Mouse (Mus musculus) forebrain, embryonic 15.5 days (tissue): ENCODE data around the gene Myo1a. TPM values are rescaled to one million over a fixed set of nuclear protein-coding genes. Genes with fewer than 3 reads are reported as not detected.

Source experiments
- ATAC-seq: fragments of 200-750 bp; cut with Nextera tagmentation; replicated peaks from 2 replicates; pipeline ENCODE4 v1.8.0; 2017; ENCODE audit warnings: mild to moderate bottlenecking, moderate TSS enrichment, moderate library complexity
- H3K27ac ChIP-seq: fragments of 300-500 bp; sonication (generic); replicated peaks from 2 replicates; pipeline ENCODE4 v1.5.1; 2015; ENCODE audit warnings: mild to moderate bottlenecking, inconsistent platforms
- H3K27me3 ChIP-seq: fragments of 300-500 bp; sonication (generic); 2 replicates; pipeline ENCODE4 v1.6.1; 2015; ENCODE audit warnings: inconsistent platforms
- H3K36me3 ChIP-seq: fragments of 300-500 bp; sonication (generic); 2 replicates; pipeline ENCODE4 v1.6.1; 2015; ENCODE audit warnings: mild to moderate bottlenecking, inconsistent platforms
- H3K4me1 ChIP-seq: fragments of 300-500 bp; sonication (generic); 2 replicates; pipeline ENCODE4 v1.6.1; 2015; ENCODE audit warnings: inconsistent platforms
- H3K4me2 ChIP-seq: fragments of 300-500 bp; sonication (generic); replicated peaks from 2 replicates; pipeline ENCODE4 v1.6.1; 2015; ENCODE audit warnings: mild to moderate bottlenecking, inconsistent platforms
- H3K4me3 ChIP-seq: fragments of 300-500 bp; sonication (generic); 2 replicates; pipeline ENCODE4 v1.5.1; 2015; ENCODE audit warnings: mild to moderate bottlenecking, inconsistent platforms
- H3K9ac ChIP-seq: fragments of 300-500 bp; sonication (generic); replicated peaks from 2 replicates; pipeline ENCODE4 v1.6.1; 2015; ENCODE audit warnings: mild to moderate bottlenecking, inconsistent platforms
- H3K9me3 ChIP-seq: fragments of 300-500 bp; sonication (generic); 2 replicates; pipeline ENCODE4 v1.6.1; 2016; ENCODE audit warnings: inconsistent platforms
- WGBS: fragments of 180-500 bp; shearing (Covaris S2); methylation state at CpG from one replicate; pipeline ENCODE4 v1.1.7; 2015; ENCODE audit warnings: mixed read lengths; 5-methylcytosine and 5-hydroxymethylcytosine counted together
- polyA plus RNA-seq: library from polyadenylated mRNA; unstranded; fragments of >200 nt; fragmentation: Nextera tagmentation; extraction: Ambion mirVana; gene quantifications from 2 replicates; pipeline ENCODE4 v1.2.1, GENCODE M21; 2015

Myo1a gene
- polyA plus RNA-seq, 1 experiment from 2014 or later: 1.1 TPM

DNA sequence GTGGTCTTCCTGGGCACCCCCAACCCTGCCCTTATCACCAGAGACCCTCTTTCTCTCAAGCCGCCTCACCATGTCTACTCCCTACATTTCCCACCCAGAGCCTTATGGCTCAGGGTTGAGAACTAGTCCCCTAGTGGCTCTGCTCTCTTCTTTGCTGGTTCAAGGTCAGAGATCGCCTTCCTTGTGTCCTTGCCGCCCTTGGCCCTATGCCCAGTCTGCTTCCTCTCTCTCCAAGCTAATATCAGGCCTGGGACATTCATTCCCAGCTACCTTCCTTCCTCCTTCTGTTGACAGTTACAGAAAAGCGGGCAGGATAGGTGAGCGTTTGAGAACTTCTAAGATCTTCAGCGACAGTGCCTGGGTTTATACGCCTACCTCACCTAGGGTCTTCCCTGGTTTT, 2.8 kb downstream of the Myo1a start:
- H3K9ac ChIP-seq: no peak overlapping the region
- no peaks in the 10 kb centered on the region for H3K36me3 ChIP-seq
- H3K4me2 ChIP-seq: no peak overlapping the region
- H3K27me3 ChIP-seq: no peaks in the 10 kb centered on the region
- H3K27ac ChIP-seq: no peak overlapping the region
- 89% methylated on average over 7 of the region's 7 CpGs for WGBS
- no peaks in the 10 kb centered on the region for H3K4me1 ChIP-seq
- H3K9me3 ChIP-seq: no peaks in the 10 kb centered on the region
- H3K4me3 ChIP-seq: no peak overlapping the region
- ATAC-seq: no peak

DNA sequence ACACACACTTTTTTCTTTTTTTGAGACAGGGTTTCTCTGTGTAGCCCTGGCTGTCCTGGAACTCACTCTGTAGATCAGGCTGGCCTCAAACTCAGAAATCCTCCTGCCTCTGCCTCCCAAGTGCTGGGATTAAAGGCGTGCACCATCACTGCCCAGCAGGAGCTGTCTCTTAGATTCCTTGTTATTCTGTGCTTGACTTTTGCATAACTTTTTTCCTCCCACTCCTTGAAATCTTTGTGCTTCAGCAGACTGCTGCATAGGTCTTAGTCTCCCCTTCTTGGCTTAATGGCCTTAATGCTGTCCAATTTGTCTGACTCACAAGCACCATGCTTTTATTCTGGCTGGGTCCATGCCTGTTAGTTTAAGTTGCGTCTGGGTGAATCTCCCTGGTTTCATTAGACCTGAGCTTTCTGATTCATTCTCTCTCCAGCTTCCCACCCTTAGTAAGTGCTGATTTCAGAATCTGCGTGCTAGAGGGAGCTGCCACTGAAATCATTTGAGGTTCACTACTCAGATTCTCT, 3.9 kb downstream of the Myo1a start:
- Histone ChIP-seq H3K4me3 (no peak overlapping the region), H3K36me3 (no peaks in the 10 kb centered on the region), H3K9me3 (no peaks in the 10 kb centered on the region), H3K4me2 (no peak overlapping the region), H3K9ac (no peak overlapping the region), H3K27me3 (no peaks in the 10 kb centered on the region), H3K4me1 (no peaks in the 10 kb centered on the region), H3K27ac (no peak overlapping the region)
- ATAC-seq: no peak
- WGBS: 76% methylated on average over 3 of the region's 3 CpGs

GRCm38 (mm10) chr10:127710331-127710730, 5.4 kb downstream of the Myo1a start:
- no peak for ATAC-seq
- Histone ChIP-seq H3K9me3 (no peaks in the 10 kb centered on the region), H3K27me3 (no peaks in the 10 kb centered on the region), H3K9ac (no peak overlapping the region), H3K4me2 (no peak overlapping the region), H3K36me3 (no peaks in the 10 kb centered on the region), H3K4me1 (no peaks in the 10 kb centered on the region), H3K4me3 (no peak overlapping the region), H3K27ac (no peak overlapping the region)
- 83% methylated on average over 13 of the region's 13 CpGs for WGBS

DNA sequence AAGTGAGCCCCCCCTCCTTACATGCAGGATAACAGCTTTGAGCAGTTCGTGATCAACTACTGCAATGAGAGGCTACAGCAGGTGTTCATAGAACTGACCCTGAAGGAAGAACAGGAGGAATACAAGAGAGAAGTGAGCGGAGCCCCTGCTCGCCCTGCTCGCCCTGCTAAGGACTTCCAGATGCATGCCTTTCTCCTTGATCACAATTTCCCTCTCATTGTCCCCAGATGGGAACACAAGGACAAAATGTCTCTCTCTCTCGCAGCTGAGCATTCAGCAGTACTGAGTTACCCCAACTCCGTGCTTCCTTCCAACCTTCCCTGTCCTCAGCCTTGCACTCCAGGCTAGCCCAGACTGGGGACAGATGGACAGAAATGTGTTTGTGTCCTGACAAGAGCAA, 7.8 kb downstream of the Myo1a start:
- Histone ChIP-seq H3K9ac (no peak overlapping the region), H3K27ac (no peak overlapping the region), H3K9me3 (no peaks in the 10 kb centered on the region), H3K4me1 (no peaks in the 10 kb centered on the region), H3K4me2 (no peak overlapping the region), H3K4me3 (no peak overlapping the region), H3K27me3 (no peaks in the 10 kb centered on the region), H3K36me3 (no peaks in the 10 kb centered on the region)
- ATAC-seq: peak; percentile 29; the same call in 1 of the 2 replicates
- 71% methylated on average over 6 of the region's 6 CpGs for WGBS

DNA sequence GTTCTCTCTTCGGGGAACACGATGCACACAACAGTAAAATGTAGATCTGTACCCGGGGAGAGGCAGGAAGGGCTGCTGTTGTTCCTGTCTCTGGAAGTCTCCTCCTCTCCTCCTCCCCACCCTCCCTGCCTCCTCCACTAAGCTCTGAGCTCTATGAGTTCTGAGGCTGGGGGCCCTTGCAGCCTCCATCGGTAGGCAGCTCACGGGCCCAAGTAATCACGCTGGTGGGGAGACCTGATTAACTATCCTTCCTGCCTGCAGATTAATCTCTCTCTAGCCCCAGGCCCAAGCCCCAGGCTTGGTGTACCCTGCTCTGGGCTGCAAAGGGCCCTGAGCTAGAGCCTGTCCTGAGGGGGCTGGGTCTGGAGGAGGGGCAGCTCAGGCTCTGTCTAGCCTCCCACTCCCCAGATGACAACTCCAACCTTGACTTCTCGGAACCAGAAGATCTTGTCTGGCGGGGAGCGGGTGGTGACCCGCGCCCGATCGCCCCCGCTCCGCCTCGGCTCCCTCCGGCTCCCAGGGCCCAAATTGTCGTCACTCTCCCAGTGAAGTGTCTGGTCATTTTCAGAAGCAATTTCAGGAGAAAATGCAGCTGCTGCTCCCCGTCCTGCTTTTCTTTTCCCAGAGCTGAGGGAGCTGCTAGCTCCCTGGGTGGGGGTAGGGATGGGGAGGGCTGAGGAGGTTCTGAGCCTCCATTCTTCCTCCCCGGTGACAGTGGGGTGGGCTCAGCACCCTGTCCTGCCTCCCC, 16.9 kb downstream of the Myo1a start:
- Histone ChIP-seq H3K27ac (no peak overlapping the region), H3K9me3 (no peaks in the 10 kb centered on the region), H3K4me1 (peaks cover 12% of the 10 kb centered on the region), H3K36me3 (no peaks in the 10 kb centered on the region), H3K4me2 (peak overlapping the region; percentile 29), H3K9ac (0 out of 2 replicates have a peak overlapping the region, but pooled peaks have one; percentile 16), H3K27me3 (no peaks in the 10 kb centered on the region; the same call in 1 of the 2 replicates), H3K4me3 (no peak overlapping the region)
- 16% methylated on average over 20 of the region's 20 CpGs for WGBS
- ATAC-seq: no peak

DNA sequence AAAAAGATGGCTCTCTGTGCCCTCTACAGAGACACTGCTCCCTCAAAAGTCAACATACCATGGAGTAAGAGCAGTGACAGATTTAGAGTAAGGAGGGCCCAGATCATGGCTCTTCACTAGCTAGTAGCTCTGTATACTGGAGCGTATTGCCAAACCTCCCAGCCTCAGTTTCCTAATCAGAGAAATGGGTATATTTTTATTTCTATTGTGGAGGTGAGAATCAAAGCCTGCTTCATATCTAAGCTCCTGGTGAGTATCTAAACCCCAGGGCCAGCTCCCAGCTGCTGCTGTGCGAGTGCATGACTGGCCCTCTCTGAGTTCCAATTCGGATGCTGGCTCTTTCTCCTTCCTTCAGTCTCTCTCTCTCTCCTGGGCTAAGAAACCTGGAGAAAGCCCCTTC, 19.2 kb downstream of the Myo1a start, which contains the start of gene Tac2:
Gene Tac2, plus strand, starts transcription at position 301 of the 400 bp plus-strand sequence.
- H3K27ac ChIP-seq: no peak within 1 kb of the TSS
- no peak within 1 kb of the TSS for H3K4me3 ChIP-seq
- H3K36me3 ChIP-seq: no peaks in the 10 kb centered on the region
- H3K9ac ChIP-seq: no peak within 1 kb of the TSS
- no peak within 1 kb of the TSS for H3K4me2 ChIP-seq
- ATAC-seq: no peak
- H3K27me3 ChIP-seq: no peaks in the 10 kb centered on the region; the same call in 1 of the 2 replicates
- peaks cover 16% of the 10 kb centered on the region for H3K4me1 ChIP-seq
- no peaks in the 10 kb centered on the region for H3K9me3 ChIP-seq
- 76% methylated on average over 3 of the region's 3 CpGs for WGBS

GRCm38 (mm10) chr10:127725136-127725535, 20.2 kb downstream of the Myo1a start:
- H3K27ac ChIP-seq: no peak overlapping the region
- no peak for ATAC-seq
- H3K27me3 ChIP-seq: no peaks in the 10 kb centered on the region; the same call in 1 of the 2 replicates
- no peak overlapping the region for H3K4me2 ChIP-seq
- no peak overlapping the region for H3K4me3 ChIP-seq
- no peaks in the 10 kb centered on the region for H3K36me3 ChIP-seq
- 92% methylated on average over 4 of the region's 4 CpGs for WGBS
- H3K4me1 ChIP-seq: peaks cover 16% of the 10 kb centered on the region
- no peak overlapping the region for H3K9ac ChIP-seq
- H3K9me3 ChIP-seq: no peaks in the 10 kb centered on the region

- Histone ChIP-seq H3K4me2 (no peak overlapping the region), H3K4me1 (peaks cover 15% of the 10 kb centered on the region), H3K36me3 (no peaks in the 10 kb centered on the region), H3K27me3 (0 out of 2 replicates have a peak, but pooled peaks cover under 1% of the 10 kb centered on the region), H3K4me3 (no peak overlapping the region), H3K9me3 (no peaks in the 10 kb centered on the region), H3K9ac (no peak overlapping the region), H3K27ac (no peak overlapping the region)
- WGBS: 69% methylated on average over 8 of the region's 8 CpGs
- ATAC-seq: no peak
Measured at GRCm38 (mm10) chr10:127728437-127728836, 23.5 kb downstream of the Myo1a start.

GRCm38 (mm10) chr10:127730285-127730932, 25.4 kb downstream of the Myo1a start:
- WGBS: 42% methylated on average over 11 of the region's 11 CpGs
- H3K4me3 ChIP-seq: no peak overlapping the region
- H3K36me3 ChIP-seq: no peaks in the 10 kb centered on the region
- H3K27me3 ChIP-seq: peaks cover 11% of the 10 kb centered on the region; the same call in 1 of the 2 replicates
- peaks cover 15% of the 10 kb centered on the region for H3K4me1 ChIP-seq
- H3K9ac ChIP-seq: no peak overlapping the region
- ATAC-seq: no peak
- H3K27ac ChIP-seq: no peak overlapping the region
- no peaks in the 10 kb centered on the region for H3K9me3 ChIP-seq
- no peak overlapping the region for H3K4me2 ChIP-seq

GRCm38 (mm10) chr10:127730933-127731310, 26.0 kb downstream of the Myo1a start:
- no peaks in the 10 kb centered on the region for H3K36me3 ChIP-seq
- H3K9ac ChIP-seq: no peak overlapping the region
- no peaks in the 10 kb centered on the region for H3K9me3 ChIP-seq
- H3K4me3 ChIP-seq: no peak overlapping the region
- no peak for ATAC-seq
- no peak overlapping the region for H3K4me2 ChIP-seq
- no peak overlapping the region for H3K27ac ChIP-seq
- peaks cover 15% of the 10 kb centered on the region for H3K4me1 ChIP-seq
- 8% methylated on average over 9 of the region's 9 CpGs for WGBS
- H3K27me3 ChIP-seq: peaks cover 11% of the 10 kb centered on the region; the same call in 1 of the 2 replicates

- Histone ChIP-seq H3K4me1 (peaks cover 15% of the 10 kb centered on the region), H3K9ac (no peak overlapping the region), H3K36me3 (no peaks in the 10 kb centered on the region), H3K4me3 (no peak overlapping the region), H3K27ac (no peak overlapping the region), H3K27me3 (peaks cover 11% of the 10 kb centered on the region; the same call in 1 of the 2 replicates), H3K4me2 (no peak overlapping the region), H3K9me3 (no peaks in the 10 kb centered on the region)
- ATAC-seq: no peak
- WGBS: 30% methylated on average over 5 of the region's 5 CpGs
Measured at GRCm38 (mm10) chr10:127731397-127731796, 26.4 kb downstream of the Myo1a start.

DNA sequence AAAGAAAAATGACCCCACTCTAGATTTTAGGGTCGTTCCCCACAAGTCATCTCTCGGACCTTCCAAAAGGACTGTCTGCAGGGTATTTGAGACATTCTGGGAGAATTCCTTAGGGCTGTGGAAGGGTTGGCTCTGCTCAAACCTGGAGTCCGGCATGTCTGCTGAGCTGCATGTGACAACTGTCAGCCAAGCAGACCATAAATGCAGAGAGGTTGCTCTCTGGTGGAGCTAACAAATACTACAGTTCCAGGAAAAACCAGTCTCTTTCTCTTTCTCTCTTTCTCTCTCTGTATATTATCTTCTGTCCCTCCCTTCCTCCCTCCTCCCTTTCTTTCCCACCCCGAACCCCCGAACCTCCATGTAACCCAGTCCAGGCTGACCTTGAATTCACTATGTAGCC, 29.5 kb downstream of the Myo1a start:
- Histone ChIP-seq H3K4me3 (no peak overlapping the region), H3K9me3 (no peaks in the 10 kb centered on the region), H3K27ac (no peak overlapping the region), H3K4me1 (peaks cover 19% of the 10 kb centered on the region), H3K36me3 (no peaks in the 10 kb centered on the region), H3K27me3 (peaks cover 11% of the 10 kb centered on the region; the same call in 1 of the 2 replicates), H3K4me2 (no peak overlapping the region), H3K9ac (no peak overlapping the region)
- 53% methylated on average over 5 of the region's 5 CpGs for WGBS
- ATAC-seq: no peak
